Mouse (Mus musculus) hindbrain, embryonic 14.5 days (tissue): ENCODE measurements around the gene Vps18. TPM values are rescaled to one million over a fixed set of nuclear protein-coding genes. Genes with fewer than 3 reads are reported as not detected.

Experiments used
- polyA plus RNA-seq: library from polyadenylated mRNA; unstranded; fragments of >200 nt; fragmentation: Nextera tagmentation; extraction: Ambion mirVana; gene quantifications from 2 replicates; pipeline ENCODE4 v1.2.1, GENCODE M21; 2014

The Vps18 gene
- polyA plus RNA-seq, 1 experiment from 2014 or later = 19.7 TPM

Other genes starting within 250 kb of the Vps18 start
- gene Knl1, start 241.6 kb upstream of the Vps18 start, polyA plus RNA-seq = 6.6 and 8.3 TPM in 2 replicates
- 8.3 and 11.6 TPM in 2 replicates for gene Rad51, start 175.9 kb upstream of the Vps18 start, polyA plus RNA-seq
- gene Rmdn3, start 131.7 kb upstream of the Vps18 start, polyA plus RNA-seq = 39.1 and 42.5 TPM in 2 replicates
- gene Gchfr, start 121.0 kb upstream of the Vps18 start, polyA plus RNA-seq = 14.3 and 15.1 TPM in 2 replicates
- 0.40 and 0.66 TPM in 2 replicates for gene Gm14137, start 114.2 kb upstream of the Vps18 start, polyA plus RNA-seq
- gene Zfyve19, start 80.1 kb upstream of the Vps18 start, polyA plus RNA-seq = 51.7 and 61.7 TPM in 2 replicates
- gene Dnajc17, start 79.9 kb upstream of the Vps18 start, polyA plus RNA-seq = 20.1 and 21.5 TPM in 2 replicates
- not detected in 2 replicates for gene Ppp1r14d, start 58.8 kb upstream of the Vps18 start, polyA plus RNA-seq
- 0.78 and 0.90 TPM in 2 replicates for gene Spint1, start 51.4 kb upstream of the Vps18 start, polyA plus RNA-seq
- gene Rhov, start 17.5 kb upstream of the Vps18 start, polyA plus RNA-seq = 20.9 and 26.9 TPM in 2 replicates
- 3.9 and 4.8 TPM in 2 replicates for gene Dll4, start 37.0 kb downstream of the Vps18 start, polyA plus RNA-seq
- gene Chac1, start 62.5 kb downstream of the Vps18 start, polyA plus RNA-seq = 8.8 and 10.3 TPM in 2 replicates
- 4.7 and 4.8 TPM in 2 replicates for gene Ino80, start 188.9 kb downstream of the Vps18 start, polyA plus RNA-seq